ENCODE assay signal across 8 mouse cellular contexts in the genomic region with DNA sequence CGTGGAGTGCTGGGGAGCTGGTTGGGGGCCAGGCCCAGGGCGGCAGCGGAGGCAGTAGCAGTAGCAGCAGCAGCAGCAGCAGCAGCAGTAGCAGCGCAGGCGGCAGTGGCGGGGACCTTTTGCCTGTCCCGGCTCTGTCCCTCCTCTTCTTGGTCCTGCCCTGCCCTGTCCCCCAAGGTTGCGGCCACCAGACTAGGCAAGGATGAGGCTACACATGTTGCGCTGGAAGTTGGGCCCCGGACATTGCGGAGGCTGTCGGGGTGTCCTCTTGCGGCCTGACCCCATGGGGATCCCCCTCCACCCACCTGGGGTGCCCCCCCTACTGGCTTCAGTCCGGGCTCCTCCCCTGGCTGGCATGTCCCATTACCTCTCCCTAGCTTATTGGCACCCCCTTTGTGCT. TPM values are rescaled to one million over a fixed set of nuclear protein-coding genes. Genes with fewer than 3 reads are reported as not detected.
DNase-seq lines count a peak whose midpoint lies in the region; ATAC-seq and TF ChIP-seq lines count a peak whose summit lies in the region.

No protein-coding gene starts in this region.

- ATAC-seq in midbrain, embryonic 15.5 days (replicated peaks) = no peak

- TF ChIP-seq POLR2A in cortical plate, adult 2 months (IDR thresholded peaks at IDR 0.05; ENCODE audit: extremely low read depth, insufficient read depth, low read length) = no peak

- H3K36me3 ChIP-seq in heart, embryonic 10.5 days = peaks cover 8% of the 10 kb centered on the region
- H3K36me3 ChIP-seq in hindbrain, embryonic 10.5 days = peaks cover 10% of the 10 kb centered on the region
- H3K36me3 ChIP-seq in midbrain, embryonic 15.5 days (replicated peaks) = no peaks in the 10 kb centered on the region; the same call in 1 of the 2 replicates

- H3K9ac ChIP-seq in midbrain, embryonic 15.5 days = peak overlapping the region; percentile 90

- WGBS in heart, embryonic 10.5 days = 4% methylated on average over 14 of the region's 14 CpGs
- WGBS in hindbrain, embryonic 10.5 days = 1% methylated on average over 14 of the region's 14 CpGs
- WGBS in midbrain, embryonic 15.5 days = 5% methylated on average over 14 of the region's 14 CpGs

- no peak for TF ChIP-seq CTCF in cortical plate, adult 2 months (IDR thresholded peaks at IDR 0.05; ENCODE audit: extremely low read depth, insufficient read depth, low read length)

- peaks cover 67% of the 10 kb centered on the region for H3K4me1 ChIP-seq in heart, embryonic 10.5 days
- H3K4me1 ChIP-seq in cortical plate, adult 2 months (ENCODE audit: control insufficient read depth, insufficient read depth, low read length) = peaks cover 4% of the 10 kb centered on the region; the same call in 1 of the 2 replicates
- peaks cover 68% of the 10 kb centered on the region for H3K4me1 ChIP-seq in hindbrain, embryonic 10.5 days (replicated peaks)
- peaks cover 61% of the 10 kb centered on the region for H3K4me1 ChIP-seq in midbrain, embryonic 15.5 days

- DNase-seq in heart, embryonic 10.5 days (ENCODE audit: low spot score) = no peak
- no peak for DNase-seq in heart, postnatal 25 days (ENCODE audit: low spot score)
- no peak for DNase-seq in hindbrain, embryonic 10.5 days (ENCODE audit: low spot score)
- DNase-seq in thymus, postnatal 25 days = no peak
- no peak for DNase-seq in spleen, postnatal 4 days (ENCODE audit: low spot score in 2 of 2)
- DNase-seq in frontal cortex, postnatal 36 days (ENCODE audit: low spot score in 2 of 2) = no peak

- no peaks in the 10 kb centered on the region for H3K9me3 ChIP-seq in heart, embryonic 10.5 days
- H3K9me3 ChIP-seq in hindbrain, embryonic 10.5 days = no peaks in the 10 kb centered on the region
- no peaks in the 10 kb centered on the region for H3K9me3 ChIP-seq in midbrain, embryonic 15.5 days

- H3K27ac ChIP-seq in heart, embryonic 10.5 days = peak overlapping the region; percentile 47; the same call in 1 of the 2 replicates
- H3K27ac ChIP-seq in cortical plate, adult 2 months (ENCODE audit: insufficient read depth, low read length) = no peak overlapping the region
- H3K27ac ChIP-seq in hindbrain, embryonic 10.5 days = peak overlapping the region; percentile 69
- peak overlapping the region; percentile 14 for H3K27ac ChIP-seq in midbrain, embryonic 15.5 days

- peaks cover 60% of the 10 kb centered on the region for H3K27me3 ChIP-seq in heart, embryonic 10.5 days (ENCODE audit: insufficient read depth, poor library complexity, severe bottlenecking)
- H3K27me3 ChIP-seq in hindbrain, embryonic 10.5 days (ENCODE audit: insufficient read depth, poor library complexity, severe bottlenecking) = peaks cover 74% of the 10 kb centered on the region
- no peaks in the 10 kb centered on the region for H3K27me3 ChIP-seq in midbrain, embryonic 15.5 days (replicated peaks)

- peak overlapping the region; percentile 52 for H3K4me3 ChIP-seq in heart, embryonic 10.5 days
- peak overlapping the region; percentile 48 for H3K4me3 ChIP-seq in cortical plate, adult 2 months (ENCODE audit: insufficient read depth, low read length)
- H3K4me3 ChIP-seq in hindbrain, embryonic 10.5 days = peak overlapping the region; percentile 47
- peak overlapping the region; percentile 68 for H3K4me3 ChIP-seq in midbrain, embryonic 15.5 days

- H3K4me2 ChIP-seq in midbrain, embryonic 15.5 days = peak overlapping the region; percentile 87

- intact Hi-C loops in heart, postnatal 25 days (cut with DNase I) = loop anchor here (5.0 kb wide), 1 partner anchor 143 kb away; no protein-coding TSS in a partner anchor

RNA-seq across cellular contexts. Expression of a gene that starts 2.8 kb away (rescaled TPM):
- 44.1 and 57.5 TPM in 2 replicates for polyA plus RNA-seq in heart, embryonic 10.5 days (2016; fragmentation: Nextera tagmentation; extraction: Ambion mirVana)
- 100 to 1,000 TPM in 1 of 2 experiments, 10 to 100 TPM in 1; 97.5 to 114 TPM for total RNA-seq in heart, postnatal 25 days (2021)
- polyA plus RNA-seq in cortical plate, adult 2 months (2012; rRNA removed) = 106 and 107 TPM in 2 replicates
- 37.6 and 67.7 TPM in 2 replicates for polyA plus RNA-seq in hindbrain, embryonic 10.5 days (2016; fragmentation: Nextera tagmentation; extraction: Ambion mirVana)
- polyA plus RNA-seq in midbrain, embryonic 15.5 days (2015; fragmentation: Nextera tagmentation; extraction: Ambion mirVana) = 53.0 and 54.9 TPM in 2 replicates

RNA-seq across cellular contexts. Expression of a gene that starts 8.4 kb away (rescaled TPM):
- 0.10 and 0.18 TPM in 2 replicates for polyA plus RNA-seq in heart, embryonic 10.5 days (2016; fragmentation: Nextera tagmentation; extraction: Ambion mirVana)
- total RNA-seq in heart, postnatal 25 days (2021) = under 1 TPM; 0.36 to 0.49 TPM
- 9.0 and 10.0 TPM in 2 replicates for polyA plus RNA-seq in cortical plate, adult 2 months (2012; rRNA removed)
- 0.19 and 0.33 TPM in 2 replicates for polyA plus RNA-seq in hindbrain, embryonic 10.5 days (2016; fragmentation: Nextera tagmentation; extraction: Ambion mirVana)
- polyA plus RNA-seq in midbrain, embryonic 15.5 days (2015; fragmentation: Nextera tagmentation; extraction: Ambion mirVana) = 2.7 and 3.9 TPM in 2 replicates

RNA-seq across cellular contexts. Expression of a gene that starts 26.7 kb away (rescaled TPM):
- 0.99 and 1.5 TPM in 2 replicates for polyA plus RNA-seq in heart, embryonic 10.5 days (2016; fragmentation: Nextera tagmentation; extraction: Ambion mirVana)
- total RNA-seq in heart, postnatal 25 days (2021) = not detected
- polyA plus RNA-seq in cortical plate, adult 2 months (2012; rRNA removed) = 0.31 TPM in 1 of 2 replicates, not detected in the other
- polyA plus RNA-seq in hindbrain, embryonic 10.5 days (2016; fragmentation: Nextera tagmentation; extraction: Ambion mirVana) = 1.1 and 1.3 TPM in 2 replicates
- polyA plus RNA-seq in midbrain, embryonic 15.5 days (2015; fragmentation: Nextera tagmentation; extraction: Ambion mirVana) = 0.22 TPM in 1 of 2 replicates, not detected in the other

RNA-seq across cellular contexts. Expression of a gene that starts 27.0 kb away (rescaled TPM):
- 5.8 and 6.5 TPM in 2 replicates for polyA plus RNA-seq in heart, embryonic 10.5 days (2016; fragmentation: Nextera tagmentation; extraction: Ambion mirVana)
- total RNA-seq in heart, postnatal 25 days (2021) = 100 to 1,000 TPM; 102 to 105 TPM
- 32.5 and 35.0 TPM in 2 replicates for polyA plus RNA-seq in cortical plate, adult 2 months (2012; rRNA removed)
- 4.5 and 4.8 TPM in 2 replicates for polyA plus RNA-seq in hindbrain, embryonic 10.5 days (2016; fragmentation: Nextera tagmentation; extraction: Ambion mirVana)
- 7.7 and 10.2 TPM in 2 replicates for polyA plus RNA-seq in midbrain, embryonic 15.5 days (2015; fragmentation: Nextera tagmentation; extraction: Ambion mirVana)

RNA-seq across cellular contexts. Expression of a gene that starts 39.0 kb away (rescaled TPM):
- polyA plus RNA-seq in heart, embryonic 10.5 days (2016; fragmentation: Nextera tagmentation; extraction: Ambion mirVana) = 69.8 and 97.9 TPM in 2 replicates
- 10 to 100 TPM in 1 of 2 experiments, 1 to 10 TPM in 1; 10.0 to 11.2 TPM for total RNA-seq in heart, postnatal 25 days (2021)
- polyA plus RNA-seq in cortical plate, adult 2 months (2012; rRNA removed) = 15.7 and 17.5 TPM in 2 replicates
- polyA plus RNA-seq in hindbrain, embryonic 10.5 days (2016; fragmentation: Nextera tagmentation; extraction: Ambion mirVana) = 85.2 and 110 TPM in 2 replicates
- polyA plus RNA-seq in midbrain, embryonic 15.5 days (2015; fragmentation: Nextera tagmentation; extraction: Ambion mirVana) = 40.5 and 44.2 TPM in 2 replicates
